Mouse (Mus musculus) neural tube, embryonic 11.5 days (tissue): ENCODE results near the gene Qdpr. TPM values are rescaled to one million over a fixed set of nuclear protein-coding genes. Genes with fewer than 3 reads are reported as not detected.

Experiments
- ATAC-seq: fragments of 200-750 bp; cut with Nextera tagmentation; 2 replicates; pipeline ENCODE4 v1.8.0; 2017; ENCODE audit warnings: moderate number of reproducible peaks, mild to moderate bottlenecking, moderate TSS enrichment, moderate library complexity; ENCODE audit not compliant: insufficient read depth, low FRiP score, low TSS enrichment
- DNase-seq: peaks from one replicate; pipeline ENCODE4 v3.0.0-alpha.2; 2015; ENCODE audit warnings: low spot score
- H3K27ac ChIP-seq: fragments of 300-500 bp; sonication (generic); 2 replicates; pipeline ENCODE4 v1.5.1; 2014; ENCODE audit warnings: low read depth, mild to moderate bottlenecking, low read length
- H3K27me3 ChIP-seq: fragments of 300-500 bp; sonication (generic); 2 replicates; pipeline ENCODE4 v1.6.1; 2014; ENCODE audit warnings: mild to moderate bottlenecking, low read length, mixed read lengths; ENCODE audit not compliant: control insufficient read depth, insufficient read depth
- H3K36me3 ChIP-seq: fragments of 300-500 bp; sonication (generic); 2 replicates; pipeline ENCODE4 v1.6.1; 2014; ENCODE audit warnings: mild to moderate bottlenecking, low read length, moderate library complexity, mixed read lengths; ENCODE audit not compliant: control insufficient read depth, insufficient read depth
- H3K4me1 ChIP-seq: fragments of 300-500 bp; sonication (generic); 2 replicates; pipeline ENCODE4 v1.6.1; 2014; ENCODE audit warnings: low read length, mixed read lengths; ENCODE audit not compliant: control insufficient read depth, insufficient read depth
- H3K4me2 ChIP-seq: fragments of 300-500 bp; sonication (generic); 2 replicates; pipeline ENCODE4 v1.6.1; 2014; ENCODE audit warnings: low read depth, mild to moderate bottlenecking, moderate library complexity
- H3K4me3 ChIP-seq: fragments of 300-500 bp; sonication (generic); 2 replicates; pipeline ENCODE4 v1.5.1; 2014; ENCODE audit warnings: low read depth, low read length
- H3K9ac ChIP-seq: fragments of 300-500 bp; sonication (generic); 2 replicates; pipeline ENCODE4 v1.6.1; 2014; ENCODE audit warnings: mild to moderate bottlenecking, low read length
- H3K9me3 ChIP-seq: fragments of 300-500 bp; sonication (generic); 2 replicates; pipeline ENCODE4 v1.6.1; 2016; ENCODE audit warnings: low read length; ENCODE audit not compliant: control insufficient read depth
- WGBS: fragments of 180-500 bp; shearing (Covaris S2); extraction: QIAGEN DNeasy Blood & Tissue Kit; methylation state at CpG from one replicate; pipeline ENCODE4 v1.1.7; 2014; 5-methylcytosine and 5-hydroxymethylcytosine counted together
- polyA plus RNA-seq: library from polyadenylated mRNA; unstranded; fragments of >200 nt; fragmentation: Nextera tagmentation; extraction: Ambion mirVana; gene quantifications from 2 replicates; pipeline ENCODE4 v1.2.1, GENCODE M21; 2014

The Qdpr gene
- polyA plus RNA-seq, 1 experiment from 2014 or later: 101 TPM

DNA sequence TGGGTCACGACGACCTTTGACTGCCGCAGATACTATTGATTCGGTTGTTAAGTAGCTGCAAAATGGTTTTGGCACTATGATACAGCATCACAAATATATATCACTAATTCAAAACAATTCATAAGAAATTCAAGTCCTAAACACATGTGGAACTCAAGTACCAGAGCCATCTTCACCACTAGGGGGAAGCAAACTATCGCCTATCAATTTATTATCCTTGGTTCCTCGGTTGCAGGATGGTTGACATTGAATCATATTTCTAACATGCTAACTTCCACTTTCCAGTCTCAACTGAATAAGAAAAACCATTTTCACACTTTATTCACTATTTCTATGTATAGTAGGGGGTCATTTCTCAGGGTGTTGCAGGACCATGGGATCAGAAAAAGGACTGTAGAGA is 24.2 kb upstream of the Qdpr start:
- no peak overlapping the region for H3K9ac ChIP-seq
- H3K4me2 ChIP-seq: no peak overlapping the region
- no peaks in the 10 kb centered on the region for H3K4me1 ChIP-seq
- H3K27ac ChIP-seq: no peak overlapping the region
- ATAC-seq: no peak
- 26% methylated on average over 6 of the region's 6 CpGs for WGBS
- no peaks in the 10 kb centered on the region for H3K9me3 ChIP-seq
- no peaks in the 10 kb centered on the region for H3K36me3 ChIP-seq
- no peak overlapping the region for H3K4me3 ChIP-seq
- no peaks in the 10 kb centered on the region for H3K27me3 ChIP-seq
- DNase-seq: peak; percentile 30

DNA sequence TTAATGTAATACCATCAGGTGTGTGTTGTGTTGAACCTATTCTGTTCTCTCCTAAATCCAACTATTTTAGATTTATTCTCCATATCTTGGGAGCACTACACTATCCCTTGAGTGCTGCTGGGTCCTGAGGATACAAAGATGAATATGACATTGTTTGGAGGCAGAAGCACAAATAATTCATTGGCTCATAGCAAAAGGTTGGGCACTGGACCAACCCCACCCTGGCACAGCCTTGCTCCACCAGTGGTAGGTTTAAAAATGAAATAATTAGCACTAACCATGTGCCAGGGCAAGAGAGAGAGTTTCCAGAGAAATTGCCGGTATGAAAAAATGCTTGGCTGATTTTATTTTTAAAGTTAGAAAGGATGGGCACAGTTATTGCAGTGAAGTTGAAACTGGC is 23.5 kb upstream of the Qdpr start:
- Histone ChIP-seq H3K27me3 (no peaks in the 10 kb centered on the region), H3K4me3 (no peak overlapping the region), H3K4me2 (no peak overlapping the region), H3K36me3 (no peaks in the 10 kb centered on the region), H3K9me3 (no peaks in the 10 kb centered on the region), H3K9ac (no peak overlapping the region), H3K4me1 (no peaks in the 10 kb centered on the region), H3K27ac (no peak overlapping the region)
- ATAC-seq (no peak), DNase-seq (no peak)
- WGBS: 91% methylated on average over 1 of the region's 1 CpGs

- no peak for ATAC-seq
- WGBS: 64% methylated on average over 7 of the region's 7 CpGs
- H3K4me3 ChIP-seq: no peak overlapping the region
These were observed 22.9 kb upstream of the Qdpr start for GRCm38 (mm10) chr5:45472880-45473450.

GRCm38 (mm10) chr5:45454456-45454855 is 4.4 kb upstream of the Qdpr start:
- H3K9ac ChIP-seq: no peak overlapping the region
- WGBS: 53% methylated on average over 9 of the region's 9 CpGs
- no peaks in the 10 kb centered on the region for H3K4me1 ChIP-seq
- no peak overlapping the region for H3K4me2 ChIP-seq
- ATAC-seq (no peak), DNase-seq (no peak)
- no peaks in the 10 kb centered on the region for H3K9me3 ChIP-seq
- H3K4me3 ChIP-seq: no peak overlapping the region
- H3K27ac ChIP-seq: no peak overlapping the region
- no peaks in the 10 kb centered on the region for H3K27me3 ChIP-seq
- no peaks in the 10 kb centered on the region for H3K36me3 ChIP-seq

More at GRCm38 (mm10) chr5:45472880-45473450, 22.9 kb upstream of the Qdpr start:
- Histone ChIP-seq H3K9ac (no peak overlapping the region), H3K9me3 (no peaks in the 10 kb centered on the region), H3K4me2 (no peak overlapping the region), H3K27ac (no peak overlapping the region), H3K27me3 (no peaks in the 10 kb centered on the region), H3K4me1 (no peaks in the 10 kb centered on the region), H3K36me3 (no peaks in the 10 kb centered on the region)
- no peak for DNase-seq

DNA sequence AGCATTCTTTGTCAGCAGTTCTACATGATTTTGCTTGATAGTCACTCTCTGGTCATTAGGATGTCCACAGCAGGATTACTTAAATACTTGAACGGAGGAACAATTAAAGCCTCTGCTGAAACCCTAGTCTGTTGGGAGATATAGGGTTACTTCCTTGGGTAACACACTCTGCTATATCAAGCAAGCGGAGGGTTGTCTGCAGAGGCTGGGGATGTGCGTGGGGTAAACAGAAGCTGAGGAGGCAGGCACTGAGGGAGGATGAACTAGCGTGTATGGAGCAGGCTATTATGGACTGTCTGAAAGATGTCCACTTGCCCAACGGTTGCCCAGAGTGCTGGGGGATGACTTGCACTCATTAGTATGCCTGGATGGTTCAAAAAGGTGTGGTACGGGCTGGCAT is 3.4 kb upstream of the Qdpr start, which contains the start of gene Clrn2:
Gene Clrn2 (plus strand): TSS at position 301 of the 400 bp plus-strand sequence.
- Histone ChIP-seq H3K9ac (no peak within 1 kb of the TSS), H3K9me3 (no peaks in the 10 kb centered on the region), H3K4me1 (peaks cover 8% of the 10 kb centered on the region), H3K27me3 (no peaks in the 10 kb centered on the region), H3K4me3 (no peak within 1 kb of the TSS), H3K4me2 (no peak within 1 kb of the TSS), H3K36me3 (no peaks in the 10 kb centered on the region), H3K27ac (no peak within 1 kb of the TSS)
- ATAC-seq (no peak), DNase-seq (no peak)
- WGBS: 77% methylated on average over 6 of the region's 6 CpGs

- Histone ChIP-seq H3K9me3 (no peaks in the 10 kb centered on the region), H3K4me1 (peaks cover 8% of the 10 kb centered on the region), H3K4me2 (peak overlapping the region; percentile 98), H3K36me3 (no peaks in the 10 kb centered on the region), H3K27ac (no peak overlapping the region), H3K4me3 (peak overlapping the region; percentile 65), H3K27me3 (no peaks in the 10 kb centered on the region), H3K9ac (peak overlapping the region; percentile 69)
- DNase-seq: peak; percentile 18
- ATAC-seq: no peak
- WGBS: 2% methylated on average over 8 of the region's 8 CpGs
These were observed 830 bp downstream of the Qdpr start for GRCm38 (mm10) chr5:45449206-45449605.

DNA sequence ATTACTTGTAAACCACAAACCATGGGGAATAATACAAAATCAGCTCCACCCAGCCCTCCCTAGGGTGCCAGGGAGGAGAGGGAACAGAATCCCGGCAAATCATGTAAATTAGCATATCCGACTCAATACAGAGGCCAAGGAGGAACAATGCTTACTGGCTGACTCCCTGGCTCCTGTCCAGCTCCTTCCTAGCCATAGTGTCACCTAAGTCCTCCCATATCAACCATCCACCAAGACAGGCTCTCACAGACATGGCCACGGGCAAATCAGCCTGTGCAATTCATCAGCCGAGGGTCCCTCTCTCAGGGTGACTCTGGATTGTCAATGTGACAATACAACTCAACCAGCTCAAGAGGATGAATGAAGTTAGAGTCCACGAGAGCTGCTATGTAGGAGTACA is 1.4 kb downstream of the Qdpr start:
- H3K27me3 ChIP-seq: no peaks in the 10 kb centered on the region
- H3K9me3 ChIP-seq: no peaks in the 10 kb centered on the region
- peak overlapping the region; percentile 98; the same call in 1 of the 2 replicates for H3K4me2 ChIP-seq
- ATAC-seq: no peak
- no peak for DNase-seq
- H3K36me3 ChIP-seq: no peaks in the 10 kb centered on the region
- H3K9ac ChIP-seq: no peak overlapping the region
- H3K4me3 ChIP-seq: no peak overlapping the region
- no peak overlapping the region for H3K27ac ChIP-seq
- 47% methylated on average over 5 of the region's 5 CpGs for WGBS
- peaks cover 8% of the 10 kb centered on the region for H3K4me1 ChIP-seq

- H3K36me3 ChIP-seq: peaks cover under 1% of the 10 kb centered on the region; the same call in 1 of the 2 replicates
- WGBS: 80% methylated on average over 8 of the region's 8 CpGs
These were observed 5.8 kb downstream of the Qdpr start for GRCm38 (mm10) chr5:45444130-45444832.

DNA sequence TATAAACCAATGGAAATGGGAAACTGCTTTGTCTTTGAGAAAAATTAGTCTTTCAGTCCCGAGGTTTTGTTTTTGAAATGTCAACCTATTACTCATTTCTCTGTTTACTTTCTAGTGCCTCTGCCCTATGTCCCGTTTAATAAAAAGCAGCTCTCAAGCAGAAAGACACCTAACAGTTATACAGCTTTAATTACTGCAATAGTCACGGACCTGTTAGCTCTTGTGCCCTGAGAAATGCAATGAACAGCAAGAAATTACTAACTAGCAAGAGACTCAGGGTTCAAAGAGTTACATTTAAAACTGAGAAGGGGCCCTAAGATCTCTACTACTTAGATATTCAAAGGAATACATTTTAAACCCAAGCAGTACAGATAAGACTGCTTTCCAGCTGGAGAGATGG is 8.3 kb downstream of the Qdpr start:
- DNase-seq (no peak), ATAC-seq (no peak)
- no peaks in the 10 kb centered on the region for H3K4me1 ChIP-seq
- H3K36me3 ChIP-seq: peaks cover 3% of the 10 kb centered on the region; the same call in 1 of the 2 replicates
- no peak overlapping the region for H3K9ac ChIP-seq
- no peak overlapping the region for H3K4me3 ChIP-seq
- no peaks in the 10 kb centered on the region for H3K9me3 ChIP-seq
- no peak overlapping the region for H3K4me2 ChIP-seq
- no peaks in the 10 kb centered on the region for H3K27me3 ChIP-seq
- WGBS: 76% methylated on average over 3 of the region's 3 CpGs
- no peak overlapping the region for H3K27ac ChIP-seq

More at GRCm38 (mm10) chr5:45444130-45444832, 5.8 kb downstream of the Qdpr start:
- H3K9me3 ChIP-seq: no peaks in the 10 kb centered on the region
- H3K9ac ChIP-seq: no peak overlapping the region
- no peak overlapping the region for H3K4me2 ChIP-seq
- no peak overlapping the region for H3K4me3 ChIP-seq
- H3K27ac ChIP-seq: no peak overlapping the region
- H3K4me1 ChIP-seq: peaks cover 7% of the 10 kb centered on the region
- H3K27me3 ChIP-seq: no peaks in the 10 kb centered on the region
- ATAC-seq: no peak
- no peak for DNase-seq
